Mouse (Mus musculus) frontal cortex, postnatal 25 days (tissue): ENCODE measurements at regions not wholly inside any gene's neighbourhood (a gene's known extent, or its start where the extent isn't known, plus 50 kb on each side); places are given as distances from the start of the nearest gene placed in this dataset.

Source experiments
- DNase-seq, 2 experiments: peaks; one replicate each; pipeline ENCODE4 v3.0.0; 2022; ENCODE audit warnings: low spot score in 2 of 2

DNA sequence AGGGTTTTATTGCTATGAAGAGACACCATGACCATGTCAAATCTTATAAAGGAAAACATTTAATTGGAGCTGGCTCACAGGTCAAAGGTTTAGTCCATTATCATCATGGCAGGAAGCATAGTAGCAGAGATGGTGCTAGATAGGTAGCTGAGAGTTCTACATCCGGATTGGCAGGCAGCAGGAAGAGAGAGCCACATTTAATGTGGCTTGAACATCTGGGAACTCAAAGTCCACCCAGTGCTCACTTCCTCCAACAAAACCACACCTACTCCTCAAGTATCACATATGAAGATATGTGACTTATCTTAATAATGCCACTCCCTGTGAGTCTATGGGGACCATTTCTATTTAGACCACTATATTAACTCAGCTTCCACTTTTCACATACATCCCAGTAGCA, 93.2 kb upstream of the Fbxo33 start:
- no peak for DNase-seq

- no peak for DNase-seq
Observed at GRCm38 (mm10) chr12:59307958-59308357, 88.4 kb upstream of the Fbxo33 start.

GRCm38 (mm10) chr12:59304522-59304921, 85.0 kb upstream of the Fbxo33 start:
- no peak for DNase-seq
